Mouse (Mus musculus) adrenal gland (tissue): Measurements from ENCODE around the gene Tmigd1.
"Not testable (repeated sequence)": the region's sequence is repeated elsewhere in the genome, so short reads cannot be mapped to it uniquely, and the experiment has no call there.

Experiments used
- intact Hi-C: fragments of 180-260 bp; cut with DNase I; formaldehyde crosslinking; loops from one replicate; pipeline ENCODE4 v1.15.1; 2025

Tmigd1 gene

GRCm38 (mm10) chr11:76897126-76897525 is 4.8 kb upstream of the Tmigd1 start:
- intact Hi-C loops, result loop anchor here (10.0 kb wide), 1 partner anchor 222 kb away; the partner anchor contains the start of genes Bhlha9 and Trarg1

- intact Hi-C loops, result loop anchor here (10.0 kb wide), 1 partner anchor 223 kb away; the partner anchor contains the start of genes Bhlha9 and Trarg1
Measured at GRCm38 (mm10) chr11:76897871-76898270, 4.1 kb upstream of the Tmigd1 start.

- intact Hi-C loops, result loop anchor here (10.0 kb wide), 1 partner anchor 224 kb away; the partner anchor contains the start of genes Bhlha9 and Trarg1
Measured at GRCm38 (mm10) chr11:76898751-76899150, 3.2 kb upstream of the Tmigd1 start.

- intact Hi-C loops, result loop anchor here (5.0 to 10.0 kb wide), 2 partner anchors 37 to 225 kb away; partner anchors contain the start of genes Bhlha9 and Trarg1
Measured at GRCm38 (mm10) chr11:76899758-76900738, 1.9 kb upstream of the Tmigd1 start.

- intact Hi-C loops, result loop anchor here (5.0 kb wide), 1 partner anchor 33 kb away; no protein-coding TSS in a partner anchor
Measured at GRCm38 (mm10) chr11:76904340-76904739, 2.4 kb downstream of the Tmigd1 start.

GRCm38 (mm10) chr11:76908651-76909050 is 6.7 kb downstream of the Tmigd1 start:
- intact Hi-C loops, result no loop called here

GRCm38 (mm10) chr11:76911325-76912054 is 9.5 kb downstream of the Tmigd1 start:
- intact Hi-C loops, result no loop called here

- intact Hi-C loops, result no loop called here
Measured at GRCm38 (mm10) chr11:76912055-76912395, 10.1 kb downstream of the Tmigd1 start.

GRCm38 (mm10) chr11:76914366-76914765 is 12.4 kb downstream of the Tmigd1 start:
- intact Hi-C loops, result no loop called here

- intact Hi-C loops, result no loop called here
Measured at GRCm38 (mm10) chr11:76916539-76917229, 14.7 kb downstream of the Tmigd1 start.

- intact Hi-C loops, result no loop called here
Measured at GRCm38 (mm10) chr11:76917230-76917548, 15.2 kb downstream of the Tmigd1 start.

- intact Hi-C loops, result no loop called here
Measured at GRCm38 (mm10) chr11:76920607-76921006, 18.6 kb downstream of the Tmigd1 start.

- intact Hi-C loops, result no loop called here
Measured at GRCm38 (mm10) chr11:76924759-76925236, 22.8 kb downstream of the Tmigd1 start, which contains the start of gene Blmh. TSS of gene Blmh (plus strand) at chr11:76924809.

GRCm38 (mm10) chr11:76928586-76928985 is 26.6 kb downstream of the Tmigd1 start:
- intact Hi-C loops, result not testable (repeated sequence)

GRCm38 (mm10) chr11:76933209-76933608 is 31.2 kb downstream of the Tmigd1 start:
- intact Hi-C loops, result no loop called here

- intact Hi-C loops, result loop anchor here (5.0 kb wide), 1 partner anchor 34 kb away; the partner anchor contains the start of gene Tmigd1
Measured at GRCm38 (mm10) chr11:76936578-76936977, 34.6 kb downstream of the Tmigd1 start.

- intact Hi-C loops, result no loop called here
Measured at GRCm38 (mm10) chr11:76944839-76945238, 42.9 kb downstream of the Tmigd1 start.

GRCm38 (mm10) chr11:76945386-76946202 is 43.6 kb downstream of the Tmigd1 start:
- intact Hi-C loops, result no loop called here

GRCm38 (mm10) chr11:76946203-76946585 is 44.2 kb downstream of the Tmigd1 start:
- intact Hi-C loops, result no loop called here

- intact Hi-C loops, result no loop called here
Measured at GRCm38 (mm10) chr11:76953536-76953935, 51.6 kb downstream of the Tmigd1 start.
